Mouse (Mus musculus): ENCODE data around the gene Camkk1. TPM values are rescaled to one million over a fixed set of nuclear protein-coding genes. Genes with fewer than 3 reads are reported as not detected.

Gene Camkk1
- polyA plus RNA-seq, 1 experiment from 2014 or later: 7.5 TPM

DNA sequence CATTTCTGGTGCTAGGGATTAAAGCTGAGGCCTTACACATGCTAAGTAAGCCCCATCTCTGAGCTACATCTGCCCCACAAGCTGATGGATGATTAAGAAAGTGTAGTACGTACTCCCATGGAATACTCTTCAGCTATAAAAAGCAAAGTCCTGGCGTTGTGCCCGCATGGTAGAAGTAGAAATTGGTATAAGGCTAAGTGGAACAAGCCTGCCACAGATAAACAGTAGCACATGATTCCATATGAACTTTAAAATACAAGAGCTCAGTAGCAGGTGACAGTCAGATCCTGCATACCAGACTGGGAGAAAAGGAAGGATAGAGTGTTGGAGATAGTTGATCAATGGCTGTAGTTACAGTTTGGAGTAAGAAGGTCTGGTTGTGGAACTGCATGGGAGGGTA lies 42.6 kb downstream of the Camkk1 start:
- H3K9ac ChIP-seq (ENCODE audit: low read length): no peak overlapping the region
- H3K4me2 ChIP-seq (ENCODE audit: low read depth, low read length): no peak overlapping the region
- H3K36me3 ChIP-seq (ENCODE audit: control insufficient read depth, insufficient read depth, low read length): peaks cover 11% of the 10 kb centered on the region
- H3K9me3 ChIP-seq (ENCODE audit: control insufficient read depth, low read length): no peaks in the 10 kb centered on the region
- no peaks in the 10 kb centered on the region for H3K27me3 ChIP-seq (ENCODE audit: control insufficient read depth, insufficient read depth, low read depth, low read length)
- 88% methylated on average over 3 of the region's 3 CpGs for WGBS
- no peak for ATAC-seq (ENCODE audit: low read depth)
- no peak overlapping the region for H3K4me3 ChIP-seq (ENCODE audit: low read length)
- no peak overlapping the region for H3K27ac ChIP-seq (ENCODE audit: low read length)
- H3K4me1 ChIP-seq (replicated peaks; ENCODE audit: control insufficient read depth, insufficient read depth, low read length): no peaks in the 10 kb centered on the region

DNA sequence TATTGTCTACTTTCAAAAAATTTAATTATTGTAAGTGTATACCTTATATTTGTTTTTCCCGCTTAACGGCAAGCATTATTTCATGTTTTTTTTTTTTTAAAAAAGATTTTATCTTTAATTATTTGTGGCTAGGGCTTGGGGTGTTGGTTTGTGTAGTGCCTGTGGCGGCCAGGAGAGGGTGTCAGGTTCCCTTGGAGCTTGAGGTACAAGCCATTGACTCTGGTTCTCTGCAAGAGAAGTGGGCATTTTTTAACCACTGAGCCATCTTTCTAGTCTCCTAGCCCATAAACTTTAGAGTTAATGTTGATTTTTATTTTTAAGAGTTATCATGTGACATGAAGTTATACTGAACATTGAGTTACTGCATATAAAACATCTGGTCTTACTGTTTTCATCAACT lies 53.0 kb downstream of the Camkk1 start:
- Histone ChIP-seq H3K4me2 (ENCODE audit: low read depth, low read length) (no peak overlapping the region), H3K9me3 (ENCODE audit: control insufficient read depth, low read length) (no peaks in the 10 kb centered on the region), H3K4me1 (replicated peaks; ENCODE audit: control insufficient read depth, insufficient read depth, low read length) (no peaks in the 10 kb centered on the region), H3K9ac (ENCODE audit: low read length) (no peak overlapping the region), H3K36me3 (ENCODE audit: control insufficient read depth, insufficient read depth, low read length) (peaks cover 51% of the 10 kb centered on the region), H3K27ac (ENCODE audit: low read length) (no peak overlapping the region), H3K27me3 (ENCODE audit: control insufficient read depth, insufficient read depth, low read depth, low read length) (no peaks in the 10 kb centered on the region), H3K4me3 (ENCODE audit: low read length) (no peak overlapping the region)
- WGBS: 83% methylated on average over 3 of the region's 3 CpGs
- ATAC-seq (ENCODE audit: low read depth): no peak

DNA sequence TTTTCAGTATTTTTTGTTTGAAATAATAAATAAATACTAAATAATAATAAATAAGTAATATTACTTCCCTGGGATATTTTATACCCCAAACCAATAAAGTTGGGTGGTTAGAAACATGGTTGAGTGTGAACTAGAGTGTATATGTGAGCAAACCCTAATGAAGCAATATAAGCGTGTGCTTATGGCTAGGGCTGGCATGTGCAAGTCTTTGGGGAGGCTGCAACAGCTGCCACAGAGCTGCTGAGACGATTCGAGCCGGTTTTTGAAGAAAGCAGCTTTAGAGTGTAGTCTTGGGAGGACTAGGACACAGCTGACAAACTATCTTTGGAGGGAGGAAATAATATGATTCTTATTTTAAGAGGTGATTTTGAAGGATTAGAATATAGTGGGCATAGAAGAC lies 57.5 kb downstream of the Camkk1 start:
- Histone ChIP-seq H3K27me3 (ENCODE audit: control insufficient read depth, insufficient read depth, low read depth, low read length) (no peaks in the 10 kb centered on the region), H3K4me1 (replicated peaks; ENCODE audit: control insufficient read depth, insufficient read depth, low read length) (no peaks in the 10 kb centered on the region), H3K36me3 (ENCODE audit: control insufficient read depth, insufficient read depth, low read length) (peaks cover 63% of the 10 kb centered on the region), H3K4me2 (ENCODE audit: low read depth, low read length) (no peak overlapping the region), H3K9me3 (ENCODE audit: control insufficient read depth, low read length) (no peaks in the 10 kb centered on the region), H3K4me3 (ENCODE audit: low read length) (no peak overlapping the region), H3K27ac (ENCODE audit: low read length) (no peak overlapping the region), H3K9ac (ENCODE audit: low read length) (no peak overlapping the region)
- no peak for ATAC-seq (ENCODE audit: low read depth)
- 85% methylated on average over 4 of the region's 4 CpGs for WGBS

DNA sequence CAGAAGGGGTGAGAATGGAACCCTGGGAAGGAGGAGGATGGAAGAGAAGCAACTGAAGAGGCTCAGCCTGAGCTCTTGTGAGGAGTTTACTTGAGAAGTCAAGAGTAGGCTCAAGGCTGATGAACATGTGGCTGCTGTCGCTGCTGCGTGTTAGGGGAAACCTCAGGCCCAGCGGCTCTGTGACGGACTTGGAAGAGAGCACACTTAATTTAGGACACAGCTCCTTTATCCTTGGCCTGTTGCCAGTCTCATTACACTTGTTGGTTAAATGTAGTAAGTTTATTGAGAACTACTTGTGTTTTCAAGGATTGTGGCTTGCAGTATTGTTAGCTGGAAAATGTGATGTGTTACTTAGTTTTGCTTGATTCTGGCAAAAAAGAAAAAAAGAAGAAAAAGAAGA lies 57.9 kb downstream of the Camkk1 start:
- ATAC-seq (ENCODE audit: low read depth): no peak
- no peak overlapping the region for H3K27ac ChIP-seq (ENCODE audit: low read length)
- H3K4me2 ChIP-seq (ENCODE audit: low read depth, low read length): no peak overlapping the region
- H3K4me1 ChIP-seq (replicated peaks; ENCODE audit: control insufficient read depth, insufficient read depth, low read length): no peaks in the 10 kb centered on the region
- no peaks in the 10 kb centered on the region for H3K27me3 ChIP-seq (ENCODE audit: control insufficient read depth, insufficient read depth, low read depth, low read length)
- no peak overlapping the region for H3K9ac ChIP-seq (ENCODE audit: low read length)
- 62% methylated on average over 4 of the region's 4 CpGs for WGBS
- H3K9me3 ChIP-seq (ENCODE audit: control insufficient read depth, low read length): no peaks in the 10 kb centered on the region
- H3K4me3 ChIP-seq (ENCODE audit: low read length): no peak overlapping the region
- peaks cover 66% of the 10 kb centered on the region for H3K36me3 ChIP-seq (ENCODE audit: control insufficient read depth, insufficient read depth, low read length)

- Histone ChIP-seq H3K4me2 (ENCODE audit: low read depth, low read length) (no peak overlapping the region), H3K36me3 (ENCODE audit: control insufficient read depth, insufficient read depth, low read length) (peaks cover 71% of the 10 kb centered on the region), H3K4me1 (replicated peaks; ENCODE audit: control insufficient read depth, insufficient read depth, low read length) (no peaks in the 10 kb centered on the region), H3K27me3 (ENCODE audit: control insufficient read depth, insufficient read depth, low read depth, low read length) (no peaks in the 10 kb centered on the region), H3K27ac (ENCODE audit: low read length) (no peak overlapping the region), H3K9ac (ENCODE audit: low read length) (no peak overlapping the region), H3K9me3 (ENCODE audit: control insufficient read depth, low read length) (no peaks in the 10 kb centered on the region), H3K4me3 (ENCODE audit: low read length) (no peak overlapping the region)
- no peak for ATAC-seq (ENCODE audit: low read depth)
- 88% methylated on average over 6 of the region's 6 CpGs for WGBS
These were observed 58.5 kb downstream of the Camkk1 start for GRCm38 (mm10) chr11:73077211-73077720.

DNA sequence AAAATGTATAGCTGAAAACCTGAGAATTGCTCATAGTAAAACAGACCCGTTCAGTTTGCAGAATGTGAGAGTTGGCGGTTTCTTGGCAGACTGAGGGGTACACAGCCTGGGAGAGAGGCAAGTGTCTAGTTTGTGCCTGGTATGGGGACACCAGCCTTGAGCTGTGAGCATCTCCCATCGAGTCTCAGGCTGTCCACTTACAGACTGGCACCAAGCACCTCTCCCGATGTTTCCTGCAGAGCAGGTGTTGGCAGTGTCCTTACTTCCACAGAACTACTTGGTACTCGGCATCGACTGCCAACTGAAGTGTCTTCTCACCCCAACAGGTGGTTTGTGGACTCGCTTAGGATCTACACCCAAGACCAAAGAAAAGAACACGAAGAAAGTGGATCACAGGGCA lies 59.8 kb downstream of the Camkk1 start:
- WGBS: 92% methylated on average over 8 of the region's 8 CpGs
- Histone ChIP-seq H3K4me2 (ENCODE audit: low read depth, low read length) (no peak overlapping the region), H3K4me1 (replicated peaks; ENCODE audit: control insufficient read depth, insufficient read depth, low read length) (no peaks in the 10 kb centered on the region), H3K9me3 (ENCODE audit: control insufficient read depth, low read length) (no peaks in the 10 kb centered on the region), H3K27ac (ENCODE audit: low read length) (no peak overlapping the region), H3K9ac (ENCODE audit: low read length) (no peak overlapping the region), H3K36me3 (ENCODE audit: control insufficient read depth, insufficient read depth, low read length) (peaks cover 65% of the 10 kb centered on the region), H3K27me3 (ENCODE audit: control insufficient read depth, insufficient read depth, low read depth, low read length) (no peaks in the 10 kb centered on the region), H3K4me3 (ENCODE audit: low read length) (no peak overlapping the region)
- ATAC-seq (ENCODE audit: low read depth): no peak

GRCm38 (mm10) chr11:73080306-73080705 lies 61.5 kb downstream of the Camkk1 start:
- no peaks in the 10 kb centered on the region for H3K9me3 ChIP-seq (ENCODE audit: control insufficient read depth, low read length)
- H3K27ac ChIP-seq (ENCODE audit: low read length): no peak overlapping the region
- H3K4me3 ChIP-seq (ENCODE audit: low read length): no peak overlapping the region
- ATAC-seq (ENCODE audit: low read depth): no peak
- no peaks in the 10 kb centered on the region for H3K27me3 ChIP-seq (ENCODE audit: control insufficient read depth, insufficient read depth, low read depth, low read length)
- H3K4me1 ChIP-seq (replicated peaks; ENCODE audit: control insufficient read depth, insufficient read depth, low read length): peaks cover 5% of the 10 kb centered on the region; the same call in 1 of the 2 replicates
- H3K4me2 ChIP-seq (ENCODE audit: low read depth, low read length): no peak overlapping the region
- peaks cover 51% of the 10 kb centered on the region for H3K36me3 ChIP-seq (ENCODE audit: control insufficient read depth, insufficient read depth, low read length)
- H3K9ac ChIP-seq (ENCODE audit: low read length): no peak overlapping the region
- 83% methylated on average over 3 of the region's 3 CpGs for WGBS

DNA sequence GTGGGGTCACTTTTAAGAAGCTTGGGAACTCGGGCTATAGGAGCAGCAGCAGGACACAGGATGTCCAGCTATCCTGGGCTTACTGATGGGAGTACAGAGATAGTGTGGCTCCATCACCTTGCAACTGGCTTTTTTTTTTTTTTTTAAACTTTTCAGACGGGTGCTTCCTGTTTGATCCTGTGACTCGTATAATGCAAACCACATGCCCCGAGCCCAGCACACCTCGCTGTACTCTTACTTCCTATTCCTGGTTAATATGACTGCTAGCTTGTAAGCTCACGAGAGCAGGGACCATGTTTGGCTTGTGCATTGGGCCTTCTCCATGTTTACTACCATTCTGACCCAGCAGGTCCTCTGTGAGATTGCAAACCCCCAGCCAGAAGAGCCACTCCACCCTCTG lies 65.5 kb downstream of the Camkk1 start:
- Histone ChIP-seq H3K4me1 (replicated peaks; ENCODE audit: control insufficient read depth, insufficient read depth, low read length) (peaks cover 5% of the 10 kb centered on the region; the same call in 1 of the 2 replicates), H3K36me3 (ENCODE audit: control insufficient read depth, insufficient read depth, low read length) (peaks cover 23% of the 10 kb centered on the region), H3K9ac (ENCODE audit: low read length) (no peak overlapping the region), H3K4me2 (ENCODE audit: low read depth, low read length) (no peak overlapping the region), H3K27ac (ENCODE audit: low read length) (no peak overlapping the region), H3K4me3 (ENCODE audit: low read length) (no peak overlapping the region), H3K27me3 (ENCODE audit: control insufficient read depth, insufficient read depth, low read depth, low read length) (no peaks in the 10 kb centered on the region), H3K9me3 (ENCODE audit: control insufficient read depth, low read length) (no peaks in the 10 kb centered on the region)
- ATAC-seq (ENCODE audit: low read depth): no peak
- 61% methylated on average over 6 of the region's 6 CpGs for WGBS

GRCm38 (mm10) chr11:73084804-73085231 lies 66.0 kb downstream of the Camkk1 start:
- peak; percentile 36; the same call in 1 of the 2 replicates for ATAC-seq (ENCODE audit: low read depth)
- H3K27me3 ChIP-seq (ENCODE audit: control insufficient read depth, insufficient read depth, low read depth, low read length): no peaks in the 10 kb centered on the region

DNA sequence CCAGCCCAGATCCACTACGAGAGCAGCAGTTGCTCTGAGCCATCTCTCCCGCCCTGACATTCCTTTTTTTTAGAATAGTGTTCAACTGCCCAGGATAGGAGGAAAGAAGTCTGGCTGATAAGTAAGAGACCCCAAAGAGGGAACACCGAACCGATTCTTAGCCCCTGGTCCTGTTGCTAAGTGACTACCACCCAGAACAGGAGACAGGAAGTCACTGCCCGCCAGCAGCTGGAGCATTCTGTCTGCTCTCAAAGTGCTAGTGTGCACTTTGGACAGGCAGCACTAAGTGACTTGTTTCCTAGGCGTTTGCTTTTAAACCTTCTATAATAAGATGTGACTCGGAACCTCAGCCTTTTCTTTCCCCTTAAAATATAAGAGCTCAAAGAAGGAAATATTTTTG lies 66.6 kb downstream of the Camkk1 start:
- no peak for ATAC-seq (ENCODE audit: low read depth)
- H3K4me1 ChIP-seq (replicated peaks; ENCODE audit: control insufficient read depth, insufficient read depth, low read length): peaks cover 5% of the 10 kb centered on the region; the same call in 1 of the 2 replicates
- peaks cover 20% of the 10 kb centered on the region for H3K36me3 ChIP-seq (ENCODE audit: control insufficient read depth, insufficient read depth, low read length)
- H3K9me3 ChIP-seq (ENCODE audit: control insufficient read depth, low read length): no peaks in the 10 kb centered on the region
- no peaks in the 10 kb centered on the region for H3K27me3 ChIP-seq (ENCODE audit: control insufficient read depth, insufficient read depth, low read depth, low read length)
- no peak overlapping the region for H3K4me3 ChIP-seq (ENCODE audit: low read length)
- no peak overlapping the region for H3K9ac ChIP-seq (ENCODE audit: low read length)
- 56% methylated on average over 7 of the region's 7 CpGs for WGBS
- H3K4me2 ChIP-seq (ENCODE audit: low read depth, low read length): no peak overlapping the region
- peak overlapping the region; percentile 11; the same call in 1 of the 2 replicates for H3K27ac ChIP-seq (ENCODE audit: low read length)

More at GRCm38 (mm10) chr11:73084804-73085231, 66.0 kb downstream of the Camkk1 start:
- no peak overlapping the region for H3K4me3 ChIP-seq (ENCODE audit: low read length)
- peaks cover 5% of the 10 kb centered on the region; the same call in 1 of the 2 replicates for H3K4me1 ChIP-seq (replicated peaks; ENCODE audit: control insufficient read depth, insufficient read depth, low read length)
- H3K9ac ChIP-seq (ENCODE audit: low read length): no peak overlapping the region
- H3K4me2 ChIP-seq (ENCODE audit: low read depth, low read length): no peak overlapping the region
- peak overlapping the region; percentile 11; the same call in 1 of the 2 replicates for H3K27ac ChIP-seq (ENCODE audit: low read length)
- no peaks in the 10 kb centered on the region for H3K9me3 ChIP-seq (ENCODE audit: control insufficient read depth, low read length)
- H3K36me3 ChIP-seq (ENCODE audit: control insufficient read depth, insufficient read depth, low read length): peaks cover 22% of the 10 kb centered on the region
- 58% methylated on average over 10 of the region's 10 CpGs for WGBS

Data from lung, embryonic 16.5 days (tissue).